Mouse (Mus musculus) A20 (cell line): ENCODE results near the gene Ppm1d.

Experiments
- DNase-seq: peaks from one replicate; pipeline ENCODE4 v3.0.0-alpha.2; 2011; ENCODE audit warnings: low read depth, low spot score

Ppm1d gene

GRCm38 (mm10) chr11:85329167-85329894 lies 18.3 kb downstream of the Ppm1d start:
- DNase-seq = no peak

- peak; percentile 34 for DNase-seq
Observed at GRCm38 (mm10) chr11:85334778-85335177, 23.7 kb downstream of the Ppm1d start.

GRCm38 (mm10) chr11:85339173-85339831 lies 28.3 kb downstream of the Ppm1d start:
- DNase-seq = no peak

GRCm38 (mm10) chr11:85340070-85340616 lies 29.1 kb downstream of the Ppm1d start:
- no peak for DNase-seq

GRCm38 (mm10) chr11:85352539-85353380 lies 41.7 kb downstream of the Ppm1d start, which contains the start of gene Bcas3:
Gene Bcas3 (plus strand): TSS chr11:85353167.
- peak; percentile 99 for DNase-seq

- no peak for DNase-seq
Observed at GRCm38 (mm10) chr11:85353819-85354218, 42.8 kb downstream of the Ppm1d start.

- DNase-seq = no peak
Observed at GRCm38 (mm10) chr11:85359641-85360040, 48.6 kb downstream of the Ppm1d start.

GRCm38 (mm10) chr11:85361621-85362020 lies 50.6 kb downstream of the Ppm1d start:
- no peak for DNase-seq

- DNase-seq = peak; percentile 21
Observed at GRCm38 (mm10) chr11:85366168-85366567, 55.1 kb downstream of the Ppm1d start.

GRCm38 (mm10) chr11:85367823-85368222 lies 56.8 kb downstream of the Ppm1d start:
- no peak for DNase-seq

GRCm38 (mm10) chr11:85379091-85379490 lies 68.0 kb downstream of the Ppm1d start:
- no peak for DNase-seq

GRCm38 (mm10) chr11:85380046-85380445 lies 69.0 kb downstream of the Ppm1d start:
- DNase-seq = no peak

- DNase-seq = peak; percentile 77
Observed at GRCm38 (mm10) chr11:85382055-85382454, 71.0 kb downstream of the Ppm1d start.

- DNase-seq = no peak
Observed at GRCm38 (mm10) chr11:85383975-85384821, 73.2 kb downstream of the Ppm1d start.

GRCm38 (mm10) chr11:85392179-85392863 lies 81.3 kb downstream of the Ppm1d start:
- DNase-seq = no peak

GRCm38 (mm10) chr11:85392864-85393220 lies 81.8 kb downstream of the Ppm1d start:
- no peak for DNase-seq

GRCm38 (mm10) chr11:85393990-85394389 lies 82.9 kb downstream of the Ppm1d start:
- DNase-seq = no peak

GRCm38 (mm10) chr11:85395361-85395760 lies 84.3 kb downstream of the Ppm1d start:
- DNase-seq = no peak
